Mouse (Mus musculus) liver, adult 2 months (tissue): ENCODE data around the gene Mboat2.

Experiments used
- CTCF ChIP-seq: fragments of 200-500 bp; IDR thresholded peaks from 2 replicates; pipeline ENCODE4 v1.5.1; 2011; ENCODE audit warnings: low read depth, low read length, control low read depth
- POLR2A ChIP-seq: fragments of 200-500 bp; IDR thresholded peaks from 2 replicates; pipeline ENCODE4 v1.6.1; 2011; ENCODE audit warnings: low read length, control low read depth; ENCODE audit not compliant: insufficient read depth; ENCODE audit errors: extremely low read depth

DNA sequence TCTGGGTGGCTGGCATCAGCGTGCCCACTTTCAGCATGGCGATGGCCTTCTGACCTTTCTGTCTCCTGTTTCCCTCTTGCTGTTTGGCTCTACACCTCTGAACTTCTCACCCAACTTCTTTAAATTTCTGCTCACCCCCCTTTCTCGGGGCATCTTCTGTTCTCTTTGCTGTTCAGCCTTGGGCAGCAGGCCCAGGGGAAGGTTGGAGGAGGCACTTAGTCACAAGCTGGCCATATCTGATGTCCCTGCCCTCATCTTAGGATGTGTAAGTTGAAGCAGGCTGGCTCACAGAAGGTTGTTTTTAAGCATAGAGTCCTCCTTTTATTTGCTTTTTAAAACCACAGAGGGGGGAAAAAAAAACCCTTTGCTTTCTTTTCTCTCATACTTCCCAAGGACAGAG lies 103.3 kb downstream of the Mboat2 start:
- no peak for TF ChIP-seq POLR2A
- TF ChIP-seq CTCF: no peak
